Mouse (Mus musculus): Measurements from ENCODE around the gene Rtn1. TPM values are rescaled to one million over a fixed set of nuclear protein-coding genes. Genes with fewer than 3 reads are reported as not detected.

Gene Rtn1
- polyA plus RNA-seq, 1 experiment from 2014 or later: 235 TPM

DNA sequence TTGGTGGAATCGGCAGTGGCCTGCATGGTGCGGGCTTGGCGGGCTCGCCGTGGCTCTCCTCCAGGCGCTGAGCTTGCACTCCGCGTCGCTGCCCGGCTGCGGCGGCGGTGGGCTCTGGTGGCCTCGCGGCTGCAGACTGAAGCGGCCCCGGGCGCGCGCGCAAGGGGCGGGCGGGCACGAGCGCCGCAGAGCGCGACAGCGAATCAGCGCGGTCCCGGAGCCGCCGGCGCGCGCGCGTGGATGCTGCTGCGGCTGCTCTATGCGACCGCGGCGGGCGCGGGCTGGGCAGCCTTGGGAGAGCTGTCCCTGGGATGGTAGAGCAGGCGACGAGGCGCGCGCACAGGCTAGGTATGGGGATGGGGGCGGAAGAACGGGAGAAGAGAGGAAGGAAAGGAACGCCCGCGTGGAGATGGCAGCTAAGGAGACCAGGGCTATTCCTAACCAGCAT, 172.3 kb downstream of the Rtn1 start:
- Histone ChIP-seq H3K9me3 (ENCODE audit: control insufficient read depth, low read length) (no peaks in the 10 kb centered on the region), H3K27ac (ENCODE audit: low read depth, low read length) (peak overlapping the region; percentile 72; the same call in 1 of the 2 replicates), H3K4me1 (replicated peaks; ENCODE audit: control insufficient read depth, insufficient read depth, low read length) (0 out of 2 replicates have a peak, but pooled peaks cover 2% of the 10 kb centered on the region), H3K4me3 (ENCODE audit: low read depth, low read length) (peak overlapping the region; percentile 56), H3K9ac (ENCODE audit: low read length) (peak overlapping the region; percentile 88), H3K4me2 (ENCODE audit: low read depth, low read length, severe bottlenecking) (peak overlapping the region; percentile 67), H3K36me3 (ENCODE audit: control insufficient read depth, insufficient read depth, low read length) (no peaks in the 10 kb centered on the region), H3K27me3 (ENCODE audit: control insufficient read depth, insufficient read depth, low read length) (peaks cover 8% of the 10 kb centered on the region; the same call in 1 of the 2 replicates)
- under 1% methylated on average over 56 of the region's 56 CpGs for WGBS
- ATAC-seq (replicated peaks; ENCODE audit: low FRiP score) (peak; percentile 96), DNase-seq (ENCODE audit: low spot score) (peak; percentile 91)

DNA sequence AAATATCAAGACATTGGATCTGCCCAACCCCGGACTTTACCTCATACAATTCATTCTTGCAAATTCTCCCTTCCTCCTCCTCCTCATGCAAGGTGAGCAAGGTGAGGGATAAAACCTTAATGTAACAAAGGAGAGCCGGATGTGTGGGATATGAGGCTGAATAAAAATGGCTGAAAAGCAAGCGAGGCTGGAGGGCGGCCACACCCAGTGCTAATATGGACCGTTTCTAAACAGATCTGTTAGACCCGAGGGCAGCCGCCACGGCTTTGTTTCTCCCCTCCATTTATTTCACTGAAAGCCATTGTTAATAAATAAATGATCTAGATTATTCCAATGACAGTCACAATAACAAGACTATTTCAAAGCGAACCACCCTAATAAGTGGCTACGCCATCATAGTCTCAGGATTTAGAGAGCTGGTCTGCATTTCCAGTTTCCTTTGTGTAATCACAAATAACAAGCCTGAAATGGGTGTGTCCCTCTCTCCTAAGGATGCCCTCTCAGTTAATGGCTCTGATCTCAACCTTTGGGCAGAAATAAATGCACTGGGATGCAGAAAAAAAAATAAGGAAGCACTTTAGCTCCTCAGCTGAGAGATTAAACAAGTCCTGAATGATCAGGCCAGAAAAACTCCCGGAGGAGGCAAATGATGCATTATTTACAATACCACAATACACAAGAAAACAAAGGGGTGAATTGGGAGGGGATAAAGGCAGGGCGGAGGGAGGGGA, 173.1 kb downstream of the Rtn1 start:
- H3K27me3 ChIP-seq (ENCODE audit: control insufficient read depth, insufficient read depth, low read length): peaks cover 8% of the 10 kb centered on the region; the same call in 1 of the 2 replicates
- DNase-seq (ENCODE audit: low spot score) (no peak), ATAC-seq (replicated peaks; ENCODE audit: low FRiP score) (no peak)
- peak overlapping the region; percentile 88 for H3K9ac ChIP-seq (ENCODE audit: low read length)
- H3K36me3 ChIP-seq (ENCODE audit: control insufficient read depth, insufficient read depth, low read length): no peaks in the 10 kb centered on the region
- 29% methylated on average over 12 of the region's 12 CpGs for WGBS
- H3K9me3 ChIP-seq (ENCODE audit: control insufficient read depth, low read length): no peaks in the 10 kb centered on the region
- peak overlapping the region; percentile 56 for H3K4me3 ChIP-seq (ENCODE audit: low read depth, low read length)
- peak overlapping the region; percentile 67 for H3K4me2 ChIP-seq (ENCODE audit: low read depth, low read length, severe bottlenecking)
- H3K4me1 ChIP-seq (replicated peaks; ENCODE audit: control insufficient read depth, insufficient read depth, low read length): 0 out of 2 replicates have a peak, but pooled peaks cover 2% of the 10 kb centered on the region
- peak overlapping the region; percentile 38 for H3K27ac ChIP-seq (ENCODE audit: low read depth, low read length)

DNA sequence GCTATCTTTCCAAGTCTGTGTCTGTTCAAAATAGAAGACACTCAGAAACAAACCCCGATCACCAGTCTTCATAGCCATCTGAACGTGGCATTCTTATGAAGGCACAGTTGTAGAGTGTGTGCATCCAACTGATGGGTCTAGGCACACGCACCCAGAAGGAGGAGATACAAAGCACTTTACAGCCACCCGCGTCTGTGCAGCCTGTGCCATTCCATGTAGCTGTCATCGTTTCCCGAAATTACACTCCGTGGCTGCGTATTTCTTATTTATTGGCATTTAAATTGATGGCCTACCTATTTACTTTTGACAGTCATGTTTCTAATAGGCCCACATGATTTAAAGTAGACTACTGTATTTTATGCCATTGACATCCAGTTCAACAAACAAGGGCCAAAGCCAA, 173.9 kb downstream of the Rtn1 start:
- no peaks in the 10 kb centered on the region for H3K9me3 ChIP-seq (ENCODE audit: control insufficient read depth, low read length)
- H3K9ac ChIP-seq (ENCODE audit: low read length): no peak overlapping the region
- H3K4me1 ChIP-seq (replicated peaks; ENCODE audit: control insufficient read depth, insufficient read depth, low read length): 0 out of 2 replicates have a peak, but pooled peaks cover 2% of the 10 kb centered on the region
- ATAC-seq (replicated peaks; ENCODE audit: low FRiP score) (no peak), DNase-seq (ENCODE audit: low spot score) (no peak)
- H3K27me3 ChIP-seq (ENCODE audit: control insufficient read depth, insufficient read depth, low read length): peaks cover 8% of the 10 kb centered on the region; the same call in 1 of the 2 replicates
- H3K27ac ChIP-seq (ENCODE audit: low read depth, low read length): no peak overlapping the region
- 91% methylated on average over 9 of the region's 9 CpGs for WGBS
- peak overlapping the region; percentile 28; the same call in 1 of the 2 replicates for H3K4me2 ChIP-seq (ENCODE audit: low read depth, low read length, severe bottlenecking)
- H3K36me3 ChIP-seq (ENCODE audit: control insufficient read depth, insufficient read depth, low read length): no peaks in the 10 kb centered on the region
- peak overlapping the region; percentile 56; the same call in 1 of the 2 replicates for H3K4me3 ChIP-seq (ENCODE audit: low read depth, low read length)

DNA sequence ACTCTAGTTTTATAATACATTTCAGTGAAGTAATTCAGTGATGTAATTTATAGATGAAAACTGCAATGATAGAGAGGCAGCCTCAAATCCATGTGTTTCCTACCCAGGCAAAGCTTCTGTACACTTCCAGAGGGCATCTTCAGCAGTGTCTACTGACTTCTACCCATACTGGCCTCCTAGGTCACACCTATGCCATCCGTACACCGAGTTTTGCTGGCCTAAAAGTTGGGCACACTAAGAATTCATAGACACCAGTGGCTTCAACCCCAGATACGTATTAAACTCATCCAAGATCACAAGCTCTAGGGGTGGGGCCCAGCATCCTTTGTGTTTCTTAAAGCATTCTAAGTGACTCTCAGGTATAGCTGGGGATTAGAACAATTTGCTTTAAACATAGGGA, 174.7 kb downstream of the Rtn1 start:
- 90% methylated on average over 3 of the region's 3 CpGs for WGBS
- Histone ChIP-seq H3K4me2 (ENCODE audit: low read depth, low read length, severe bottlenecking) (peak overlapping the region; percentile 28), H3K4me1 (replicated peaks; ENCODE audit: control insufficient read depth, insufficient read depth, low read length) (0 out of 2 replicates have a peak, but pooled peaks cover 2% of the 10 kb centered on the region), H3K36me3 (ENCODE audit: control insufficient read depth, insufficient read depth, low read length) (no peaks in the 10 kb centered on the region), H3K9me3 (ENCODE audit: control insufficient read depth, low read length) (no peaks in the 10 kb centered on the region), H3K4me3 (ENCODE audit: low read depth, low read length) (peak overlapping the region; percentile 56; the same call in 1 of the 2 replicates), H3K27me3 (ENCODE audit: control insufficient read depth, insufficient read depth, low read length) (peaks cover 8% of the 10 kb centered on the region; the same call in 1 of the 2 replicates), H3K27ac (ENCODE audit: low read depth, low read length) (no peak overlapping the region), H3K9ac (ENCODE audit: low read length) (no peak overlapping the region)
- DNase-seq (ENCODE audit: low spot score) (no peak), ATAC-seq (replicated peaks; ENCODE audit: low FRiP score) (no peak)

DNA sequence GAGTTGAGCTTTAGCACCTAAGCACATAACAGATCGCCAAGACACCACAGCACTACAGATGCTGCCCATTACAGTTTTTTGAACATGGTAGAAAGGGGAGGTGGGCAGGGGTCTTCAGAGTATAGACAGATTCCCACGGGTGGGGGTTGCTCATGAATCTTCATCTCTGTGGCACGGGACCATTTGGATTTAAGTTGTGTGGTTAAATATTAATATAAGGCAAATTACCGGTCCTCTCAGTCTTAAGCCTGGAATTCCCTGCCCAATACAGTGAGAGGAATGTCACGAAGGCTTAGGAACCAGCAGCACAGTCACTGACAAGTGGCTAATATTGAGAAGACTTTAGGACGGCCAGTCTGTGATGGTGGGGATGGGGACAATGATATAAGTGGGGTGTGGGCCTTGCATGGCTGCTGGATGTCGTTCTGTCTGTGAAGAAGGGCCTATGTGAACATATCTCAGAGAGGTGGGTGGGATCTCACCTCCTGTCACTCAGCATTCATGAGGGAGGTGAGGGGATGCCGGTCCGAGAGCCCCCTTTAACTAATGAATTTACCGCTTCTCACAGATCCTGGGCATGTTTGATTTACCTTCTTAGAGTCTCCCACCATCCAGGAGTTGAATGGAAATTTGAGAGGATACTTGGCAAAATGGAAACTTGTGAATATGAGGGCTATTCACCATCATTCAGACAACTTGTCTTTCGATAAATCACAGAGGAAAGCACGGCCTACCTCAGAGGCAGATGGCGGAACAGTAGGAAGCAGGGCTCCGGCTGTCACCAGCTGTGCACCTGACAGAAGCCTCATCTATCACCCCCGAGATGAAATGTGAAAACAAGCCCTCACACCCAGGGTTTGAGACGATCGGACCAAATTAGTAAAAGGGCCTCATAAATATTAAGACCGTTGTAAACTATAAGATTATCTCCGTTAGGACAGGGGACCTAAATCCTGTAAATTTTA, 175.7 kb downstream of the Rtn1 start:
- DNase-seq (ENCODE audit: low spot score): no peak
- ATAC-seq (replicated peaks; ENCODE audit: low FRiP score): no peak
- 89% methylated on average over 19 of the region's 19 CpGs for WGBS
- Histone ChIP-seq H3K4me1 (replicated peaks; ENCODE audit: control insufficient read depth, insufficient read depth, low read length) (no peaks in the 10 kb centered on the region), H3K4me2 (ENCODE audit: low read depth, low read length, severe bottlenecking) (peak overlapping the region; percentile 15; the same call in 1 of the 2 replicates), H3K27ac (ENCODE audit: low read depth, low read length) (no peak overlapping the region), H3K4me3 (ENCODE audit: low read depth, low read length) (no peak overlapping the region), H3K36me3 (ENCODE audit: control insufficient read depth, insufficient read depth, low read length) (no peaks in the 10 kb centered on the region), H3K9me3 (ENCODE audit: control insufficient read depth, low read length) (no peaks in the 10 kb centered on the region), H3K27me3 (ENCODE audit: control insufficient read depth, insufficient read depth, low read length) (peaks cover 8% of the 10 kb centered on the region; the same call in 1 of the 2 replicates), H3K9ac (ENCODE audit: low read length) (no peak overlapping the region)

DNA sequence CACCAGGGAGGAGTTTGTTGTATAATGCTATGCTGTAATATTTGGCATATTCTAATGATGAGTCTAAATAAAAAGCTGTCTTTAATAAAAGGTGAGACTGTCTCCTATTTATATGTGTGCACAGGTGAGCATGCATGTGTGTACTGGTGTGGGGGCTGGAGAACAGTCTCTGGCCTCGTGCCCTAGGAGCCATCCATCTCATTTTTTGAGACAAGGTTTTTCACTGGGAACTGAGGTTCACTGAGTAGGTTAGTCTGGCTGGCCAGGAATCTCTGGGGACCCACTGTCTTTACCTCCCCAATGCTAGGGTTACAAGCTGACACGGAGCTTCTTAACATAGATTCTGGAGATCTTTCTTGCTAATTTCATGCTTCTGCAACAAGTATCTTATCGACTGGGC, 176.7 kb downstream of the Rtn1 start:
- Histone ChIP-seq H3K9ac (ENCODE audit: low read length) (no peak overlapping the region), H3K4me2 (ENCODE audit: low read depth, low read length, severe bottlenecking) (no peak overlapping the region), H3K4me3 (ENCODE audit: low read depth, low read length) (no peak overlapping the region), H3K36me3 (ENCODE audit: control insufficient read depth, insufficient read depth, low read length) (no peaks in the 10 kb centered on the region), H3K4me1 (replicated peaks; ENCODE audit: control insufficient read depth, insufficient read depth, low read length) (no peaks in the 10 kb centered on the region), H3K9me3 (ENCODE audit: control insufficient read depth, low read length) (no peaks in the 10 kb centered on the region), H3K27me3 (ENCODE audit: control insufficient read depth, insufficient read depth, low read length) (peaks cover 3% of the 10 kb centered on the region; the same call in 1 of the 2 replicates), H3K27ac (ENCODE audit: low read depth, low read length) (no peak overlapping the region)
- ATAC-seq (replicated peaks; ENCODE audit: low FRiP score) (no peak), DNase-seq (ENCODE audit: low spot score) (no peak)
- 84% methylated on average over 3 of the region's 3 CpGs for WGBS

DNA sequence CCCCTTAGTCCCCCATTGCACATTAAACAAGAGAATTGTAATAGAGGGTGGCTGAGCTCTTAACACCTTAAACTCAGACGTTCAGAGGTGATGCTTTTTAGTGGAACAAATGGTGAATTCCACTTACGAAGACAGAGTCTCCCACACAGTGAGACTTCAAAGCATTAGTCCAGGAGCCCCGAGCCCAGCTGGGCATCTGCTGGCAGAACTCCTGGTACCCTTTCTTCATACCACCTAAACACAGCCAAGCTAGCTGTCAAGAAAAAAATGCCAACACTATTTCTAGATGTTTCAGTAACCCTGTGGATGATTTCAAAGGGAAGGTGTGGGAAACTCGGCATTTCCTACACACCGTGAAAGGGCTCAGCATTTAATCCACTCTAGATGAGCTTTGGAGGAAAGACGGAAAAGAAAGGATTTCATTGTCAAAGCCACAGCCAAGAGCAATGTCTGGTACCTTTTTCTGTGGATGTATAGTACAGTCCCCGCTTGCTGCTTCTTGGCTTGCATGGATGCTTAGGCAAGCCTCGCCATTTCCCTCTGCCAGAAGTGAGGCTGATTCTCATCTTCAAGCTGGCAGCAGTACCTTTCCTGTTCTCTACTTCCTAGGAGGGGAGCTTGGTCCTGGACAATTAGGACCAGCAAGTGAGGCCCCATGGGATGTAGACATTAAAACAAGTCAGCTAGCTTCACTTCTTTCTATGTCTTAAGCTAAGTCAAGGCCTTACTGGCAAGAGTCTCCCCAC, 179.2 kb downstream of the Rtn1 start:
- H3K9ac ChIP-seq (ENCODE audit: low read length): no peak overlapping the region
- no peak overlapping the region for H3K4me2 ChIP-seq (ENCODE audit: low read depth, low read length, severe bottlenecking)
- DNase-seq (ENCODE audit: low spot score) (no peak), ATAC-seq (replicated peaks; ENCODE audit: low FRiP score) (no peak)
- H3K27me3 ChIP-seq (ENCODE audit: control insufficient read depth, insufficient read depth, low read length): no peaks in the 10 kb centered on the region
- no peaks in the 10 kb centered on the region for H3K4me1 ChIP-seq (replicated peaks; ENCODE audit: control insufficient read depth, insufficient read depth, low read length)
- H3K9me3 ChIP-seq (ENCODE audit: control insufficient read depth, low read length): no peaks in the 10 kb centered on the region
- WGBS: 81% methylated on average over 8 of the region's 8 CpGs
- H3K27ac ChIP-seq (ENCODE audit: low read depth, low read length): no peak overlapping the region
- no peak overlapping the region for H3K4me3 ChIP-seq (ENCODE audit: low read depth, low read length)
- H3K36me3 ChIP-seq (ENCODE audit: control insufficient read depth, insufficient read depth, low read length): no peaks in the 10 kb centered on the region

DNA sequence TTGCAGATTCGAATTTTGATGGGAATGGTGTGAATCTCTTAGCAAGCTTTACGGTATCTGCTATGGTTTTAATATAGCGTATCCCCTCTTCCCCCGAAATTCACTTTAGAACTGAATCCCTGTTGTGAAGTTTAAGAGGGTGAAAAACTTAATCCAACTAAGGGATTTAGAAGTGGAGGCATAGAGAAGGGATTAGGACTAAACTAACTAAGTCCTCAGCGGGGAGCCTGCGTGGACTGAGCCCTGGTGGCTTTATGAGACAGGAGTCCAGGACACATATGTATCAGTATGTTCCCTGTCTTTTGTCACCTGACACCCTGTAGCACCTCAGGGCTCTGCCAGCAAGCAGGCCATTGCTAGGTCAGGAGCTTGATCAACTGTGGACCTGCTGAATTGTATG, 181.1 kb downstream of the Rtn1 start:
- DNase-seq (ENCODE audit: low spot score): no peak
- no peaks in the 10 kb centered on the region for H3K4me1 ChIP-seq (replicated peaks; ENCODE audit: control insufficient read depth, insufficient read depth, low read length)

More for the DNA sequence above, 181.1 kb downstream of the Rtn1 start:
- ATAC-seq (replicated peaks; ENCODE audit: low FRiP score): no peak
- Histone ChIP-seq H3K4me2 (ENCODE audit: low read depth, low read length, severe bottlenecking) (no peak overlapping the region), H3K36me3 (ENCODE audit: control insufficient read depth, insufficient read depth, low read length) (no peaks in the 10 kb centered on the region), H3K27ac (ENCODE audit: low read depth, low read length) (no peak overlapping the region), H3K4me3 (ENCODE audit: low read depth, low read length) (no peak overlapping the region), H3K9ac (ENCODE audit: low read length) (no peak overlapping the region), H3K9me3 (ENCODE audit: control insufficient read depth, low read length) (no peaks in the 10 kb centered on the region), H3K27me3 (ENCODE audit: control insufficient read depth, insufficient read depth, low read length) (no peaks in the 10 kb centered on the region)
- WGBS: 69% methylated on average over 6 of the region's 6 CpGs
